Mouse (Mus musculus): Measurements from ENCODE around the gene Vps37c. TPM values are rescaled to one million over a fixed set of nuclear protein-coding genes. Genes with fewer than 3 reads are reported as not detected.
A peak's percentile ranks its signal among the peaks of the same experiment; 100 is the strongest.

Gene Vps37c
- polyA plus RNA-seq, 2 experiments = 6.0 to 9.3 TPM

GRCm38 (mm10) chr19:10707087-10707875 is 18.7 kb downstream of the Vps37c start:
- Histone ChIP-seq H3K9ac (replicated peaks) (no peak overlapping the region), H3K27ac (no peak overlapping the region), H3K9me3 (ENCODE audit: control insufficient read depth, low read length) (no peaks in the 10 kb centered on the region), H3K4me2 (ENCODE audit: low read depth) (no peak overlapping the region), H3K36me3 (replicated peaks; ENCODE audit: control insufficient read depth, insufficient read depth, low read depth) (peaks cover 9% of the 10 kb centered on the region), H3K27me3 (ENCODE audit: control insufficient read depth, insufficient read depth, low read length) (no peaks in the 10 kb centered on the region), H3K4me1 (replicated peaks; ENCODE audit: control insufficient read depth in 2 of 2, insufficient read depth in 2 of 2, low read length in 1 of 2) (0 out of 4 replicates have a peak, but pooled peaks cover 0 to 2% of the 10 kb centered on the region in 2 experiments), H3K4me3 (ENCODE audit: insufficient read depth in 1 of 2, low read depth in 2 of 2, low read length in 2 of 2) (no peak overlapping the region)
- no peak for ATAC-seq (ENCODE audit: insufficient read depth)
- TF ChIP-seq EP300 (IDR thresholded peaks at IDR 0.05; ENCODE audit: low read depth) (no peak), CTCF (IDR thresholded peaks at IDR 0.05; ENCODE audit: low read depth) (no peak)
- DNase-seq (ENCODE audit: low read depth in 3 of 3, low spot score in 3 of 3) = no peak
- 64% methylated on average over 13 of the region's 13 CpGs for WGBS (ENCODE audit: insufficient replicate concordance)

GRCm38 (mm10) chr19:10707881-10708280 is 19.3 kb downstream of the Vps37c start:
- Histone ChIP-seq H3K4me2 (ENCODE audit: low read depth) (no peak overlapping the region), H3K4me3 (ENCODE audit: insufficient read depth in 1 of 2, low read depth in 2 of 2, low read length in 2 of 2) (no peak overlapping the region), H3K9me3 (ENCODE audit: control insufficient read depth, low read length) (no peaks in the 10 kb centered on the region), H3K27me3 (ENCODE audit: control insufficient read depth, insufficient read depth, low read length) (no peaks in the 10 kb centered on the region), H3K4me1 (replicated peaks; ENCODE audit: control insufficient read depth in 2 of 2, insufficient read depth in 2 of 2, low read length in 1 of 2) (0 out of 4 replicates have a peak, but pooled peaks cover 0 to 2% of the 10 kb centered on the region in 2 experiments), H3K9ac (replicated peaks) (no peak overlapping the region), H3K36me3 (replicated peaks; ENCODE audit: control insufficient read depth, insufficient read depth, low read depth) (peaks cover 11% of the 10 kb centered on the region), H3K27ac (no peak overlapping the region)
- ATAC-seq (ENCODE audit: insufficient read depth) (no peak), DNase-seq (ENCODE audit: low read depth in 3 of 3, low spot score in 3 of 3) (no peak)
- WGBS (ENCODE audit: insufficient replicate concordance) = 86% methylated on average over 1 of the region's 1 CpGs
- TF ChIP-seq EP300 (IDR thresholded peaks at IDR 0.05; ENCODE audit: low read depth) (no peak), CTCF (IDR thresholded peaks at IDR 0.05; ENCODE audit: low read depth) (no peak)

GRCm38 (mm10) chr19:10708900-10709299 is 20.4 kb downstream of the Vps37c start:
- no peak; the same call in 1 of the 2 replicates for ATAC-seq (ENCODE audit: insufficient read depth)

GRCm38 (mm10) chr19:10709360-10710087 is 21.0 kb downstream of the Vps37c start:
- no peaks in the 10 kb centered on the region for H3K4me1 ChIP-seq (replicated peaks; ENCODE audit: control insufficient read depth in 2 of 2, insufficient read depth in 2 of 2, low read length in 1 of 2)
- ATAC-seq (ENCODE audit: insufficient read depth) (peak; percentile 65), DNase-seq (ENCODE audit: low read depth in 3 of 3, low spot score in 3 of 3) (peak; percentile 57 to 63 (median 59))
- H3K4me2 ChIP-seq (ENCODE audit: low read depth) = no peak overlapping the region
- TF ChIP-seq EP300 (IDR thresholded peaks at IDR 0.05; ENCODE audit: low read depth) (no peak), CTCF (IDR thresholded peaks at IDR 0.05; ENCODE audit: low read depth) (peak; percentile 100)
- H3K27ac ChIP-seq = no peak overlapping the region
- H3K4me3 ChIP-seq (ENCODE audit: insufficient read depth in 1 of 2, low read depth in 2 of 2, low read length in 2 of 2) = no peak overlapping the region
- no peaks in the 10 kb centered on the region for H3K9me3 ChIP-seq (ENCODE audit: control insufficient read depth, low read length)
- 24% methylated on average over 8 of the region's 8 CpGs for WGBS (ENCODE audit: insufficient replicate concordance)
- peaks cover 18% of the 10 kb centered on the region for H3K36me3 ChIP-seq (replicated peaks; ENCODE audit: control insufficient read depth, insufficient read depth, low read depth)
- H3K9ac ChIP-seq (replicated peaks) = no peak overlapping the region
- H3K27me3 ChIP-seq (ENCODE audit: control insufficient read depth, insufficient read depth, low read length) = no peaks in the 10 kb centered on the region

More at GRCm38 (mm10) chr19:10708900-10709299, 20.4 kb downstream of the Vps37c start:
- Histone ChIP-seq H3K36me3 (replicated peaks; ENCODE audit: control insufficient read depth, insufficient read depth, low read depth) (peaks cover 18% of the 10 kb centered on the region), H3K9ac (replicated peaks) (no peak overlapping the region), H3K4me1 (replicated peaks; ENCODE audit: control insufficient read depth in 2 of 2, insufficient read depth in 2 of 2, low read length in 1 of 2) (0 out of 4 replicates have a peak, but pooled peaks cover 0 to 1% of the 10 kb centered on the region in 2 experiments), H3K4me3 (ENCODE audit: insufficient read depth in 1 of 2, low read depth in 2 of 2, low read length in 2 of 2) (no peak overlapping the region), H3K9me3 (ENCODE audit: control insufficient read depth, low read length) (no peaks in the 10 kb centered on the region), H3K27ac (no peak overlapping the region), H3K4me2 (ENCODE audit: low read depth) (no peak overlapping the region), H3K27me3 (ENCODE audit: control insufficient read depth, insufficient read depth, low read length) (no peaks in the 10 kb centered on the region)
- DNase-seq (ENCODE audit: low read depth in 3 of 3, low spot score in 3 of 3) = no peak
- 65% methylated on average over 6 of the region's 6 CpGs for WGBS (ENCODE audit: insufficient replicate concordance)
- TF ChIP-seq CTCF (IDR thresholded peaks at IDR 0.05; ENCODE audit: low read depth) = no peak
- no peak for TF ChIP-seq EP300 (IDR thresholded peaks at IDR 0.05; ENCODE audit: low read depth)

GRCm38 (mm10) chr19:10710088-10710511 is 21.6 kb downstream of the Vps37c start:
- 75% methylated on average over 9 of the region's 9 CpGs for WGBS (ENCODE audit: insufficient replicate concordance)
- peak in 1 of 3 experiments; percentile 25 for DNase-seq (ENCODE audit: low read depth in 3 of 3, low spot score in 3 of 3)
- Histone ChIP-seq H3K9me3 (ENCODE audit: control insufficient read depth, low read length) (no peaks in the 10 kb centered on the region), H3K36me3 (replicated peaks; ENCODE audit: control insufficient read depth, insufficient read depth, low read depth) (peaks cover 18% of the 10 kb centered on the region), H3K27me3 (ENCODE audit: control insufficient read depth, insufficient read depth, low read length) (no peaks in the 10 kb centered on the region), H3K4me2 (ENCODE audit: low read depth) (no peak overlapping the region), H3K4me1 (replicated peaks; ENCODE audit: control insufficient read depth in 2 of 2, insufficient read depth in 2 of 2, low read length in 1 of 2) (no peaks in the 10 kb centered on the region), H3K27ac (no peak overlapping the region), H3K4me3 (ENCODE audit: insufficient read depth in 1 of 2, low read depth in 2 of 2, low read length in 2 of 2) (no peak overlapping the region), H3K9ac (replicated peaks) (no peak overlapping the region)
- ATAC-seq (ENCODE audit: insufficient read depth) = peak; percentile 37; the same call in 1 of the 2 replicates
- no peak for TF ChIP-seq EP300 (IDR thresholded peaks at IDR 0.05; ENCODE audit: low read depth)
- peak; percentile 83 for TF ChIP-seq CTCF (IDR thresholded peaks at IDR 0.05; ENCODE audit: low read depth)
